In genomic region chr6:48261563-48261962, GRCm38 (mm10) we compare ENCODE assay signal across 4 mouse cellular contexts.
A peak's percentile ranks its signal among the peaks of the same experiment; 100 is the strongest.
DNase-seq lines count a peak whose midpoint lies in the region; TF ChIP-seq lines count a peak whose summit lies in the region.
"Not testable (repeated sequence)": the region's sequence is repeated elsewhere in the genome, so short reads cannot be mapped to it uniquely, and the experiment has no call there.

No protein-coding gene starts in this region.

- dilution Hi-C loops in CH12.LX (cut with MboI; ENCODE audit: extremely low pct_ligation_motif_present, extremely low pct_unique_long_range_greater_than_20kb, low sequenced_read_pairs) = not testable (repeated sequence)

- not testable (repeated sequence) for H3K27ac ChIP-seq in CH12.LX (ENCODE audit: insufficient read depth, low read depth); MEL (ENCODE audit: control insufficient read depth, low read depth, low read length)

- DNase-seq in 3T3-L1 (ENCODE audit: low read depth, low spot score) = peak; percentile 25
- peak; percentile 38 for DNase-seq in CH12.LX (ENCODE audit: extremely low read depth)
- DNase-seq in MEL (ENCODE audit: low read depth, low spot score) = peak; percentile 9
- DNase-seq in brain, adult 2 months (ENCODE audit: low read depth, low spot score) = peak; percentile 37

- peaks cover 10% of the 10 kb centered on the region for H3K27me3 ChIP-seq in CH12.LX (replicated peaks)
- H3K27me3 ChIP-seq in MEL (ENCODE audit: control insufficient read depth in 1 of 2, insufficient read depth in 2 of 2, low read length in 2 of 2) = not testable (repeated sequence)

- H3K4me2 ChIP-seq in CH12.LX (ENCODE audit: insufficient read depth, low read depth, poor library complexity, severe bottlenecking) = not testable (repeated sequence)

- TF ChIP-seq POLR2A in CH12.LX (IDR thresholded peaks at IDR 0.05; ENCODE audit: low read depth, low read length); MEL (IDR thresholded peaks at IDR 0.05; ENCODE audit: control insufficient read depth in 1 of 2, insufficient read depth in 1 of 2, low read depth in 1 of 2, low read length in 2 of 2, poor library complexity in 1 of 2): not testable (repeated sequence)

- not testable (repeated sequence) for H3K4me3 ChIP-seq in CH12.LX (replicated peaks in 1 of 3; ENCODE audit: low read depth in 2 of 3, low read length in 2 of 3, poor library complexity in 1 of 3); MEL (ENCODE audit: control insufficient read depth in 1 of 2, insufficient read depth in 1 of 2, low read depth in 2 of 2, low read length in 2 of 2)

- TF ChIP-seq CTCF in CH12.LX (conservative IDR thresholded peaks at IDR 0.05 in 1 of 2, IDR thresholded peaks at IDR 0.05 in 1 of 2; ENCODE audit: low read depth in 2 of 2, low read length in 2 of 2); MEL (IDR thresholded peaks at IDR 0.05 in 2 of 3, conservative IDR thresholded peaks at IDR 0.05 in 1 of 3; ENCODE audit: control insufficient read depth in 1 of 3, insufficient read depth in 1 of 3, low read depth in 2 of 3, low read length in 3 of 3, poor library complexity in 1 of 3, severe bottlenecking in 1 of 3): not testable (repeated sequence)

- TF ChIP-seq EP300 in CH12.LX (IDR thresholded peaks at IDR 0.05; ENCODE audit: low read length); MEL (IDR thresholded peaks at IDR 0.05; ENCODE audit: low read depth in 1 of 2, low read length in 2 of 2): not testable (repeated sequence)

- H3K4me1 ChIP-seq in CH12.LX (ENCODE audit: control insufficient read depth in 1 of 2, insufficient read depth in 2 of 2); MEL (ENCODE audit: control insufficient read depth in 1 of 2, insufficient read depth in 2 of 2, low read length in 2 of 2): not testable (repeated sequence)

- not testable (repeated sequence) for H3K9me3 ChIP-seq in CH12.LX (replicated peaks; ENCODE audit: low read length); MEL (replicated peaks; ENCODE audit: insufficient read depth, low read length)

- H3K9ac ChIP-seq in CH12.LX (ENCODE audit: insufficient read depth, low read depth); MEL (ENCODE audit: control insufficient read depth, low read depth, low read length, poor library complexity, severe bottlenecking): not testable (repeated sequence)

- not testable (repeated sequence) for TF ChIP-seq RAD21 in CH12.LX (IDR thresholded peaks at IDR 0.05; ENCODE audit: low read depth, low read length); MEL (IDR thresholded peaks at IDR 0.05; ENCODE audit: low read depth, low read length)

- H3K79me2 ChIP-seq in CH12.LX (replicated peaks; ENCODE audit: control insufficient read depth, extremely low read depth, insufficient read depth, poor library complexity, severe bottlenecking); MEL (ENCODE audit: control insufficient read depth, insufficient read depth, low read length, poor library complexity): not testable (repeated sequence)

- in situ Hi-C loops in CH12.LX (cut with MboI; ENCODE audit: low pct_ligation_motif_present, low pct_unique_long_range_greater_than_20kb, low sequenced_read_pairs) = not testable (repeated sequence)

- H3K36me3 ChIP-seq in CH12.LX (replicated peaks in 1 of 2; ENCODE audit: control insufficient read depth in 1 of 2, insufficient read depth in 1 of 2, low read length in 1 of 2); MEL (ENCODE audit: control insufficient read depth in 1 of 2, insufficient read depth in 2 of 2, low read length in 2 of 2): not testable (repeated sequence)

TF ChIP-seq in CH12.LX, 34 proteins besides CTCF, POLR2A, EP300 and RAD21:
- TF ChIP-seq TBP (conservative IDR thresholded peaks at IDR 0.05; ENCODE audit: low read depth, low read length) = peak; percentile 80

TF ChIP-seq in MEL, 35 proteins besides CTCF, POLR2A, EP300 and RAD21:
- TF ChIP-seq TBP (IDR thresholded peaks at IDR 0.05; ENCODE audit: low read depth, low read length) = 0 out of 2 replicates have a peak, but pooled peaks have one; percentile 52
